Mouse (Mus musculus): ENCODE measurements around the gene Extl1.

Gene Extl1

GRCm38 (mm10) chr4:134388397-134388796 lies 4.7 kb upstream of the Extl1 start:
- DNase-seq = no peak

- DNase-seq = no peak
These were observed 3.6 kb upstream of the Extl1 start for GRCm38 (mm10) chr4:134387268-134387667.

GRCm38 (mm10) chr4:134379510-134379909 lies 4.1 kb downstream of the Extl1 start:
- DNase-seq = no peak

- DNase-seq = no peak
These were observed 5.5 kb downstream of the Extl1 start for GRCm38 (mm10) chr4:134378089-134378615.

- DNase-seq = no peak
These were observed 9.3 kb downstream of the Extl1 start for GRCm38 (mm10) chr4:134374306-134374705.

- no peak for DNase-seq
These were observed 10.4 kb downstream of the Extl1 start for GRCm38 (mm10) chr4:134373295-134373694.

GRCm38 (mm10) chr4:134372294-134372747 lies 11.3 kb downstream of the Extl1 start:
- DNase-seq = peak; percentile 41 to 55

GRCm38 (mm10) chr4:134371316-134371855 lies 12.3 kb downstream of the Extl1 start:
- DNase-seq = no peak

GRCm38 (mm10) chr4:134370649-134371221 lies 12.9 kb downstream of the Extl1 start:
- DNase-seq = no peak

GRCm38 (mm10) chr4:134365280-134365679 lies 18.4 kb downstream of the Extl1 start:
- no peak for DNase-seq

GRCm38 (mm10) chr4:134362586-134362985 lies 21.1 kb downstream of the Extl1 start:
- DNase-seq = peak; percentile 59 to 74

- DNase-seq = no peak
These were observed 21.5 kb downstream of the Extl1 start for GRCm38 (mm10) chr4:134362124-134362523.

GRCm38 (mm10) chr4:134361215-134361614 lies 22.4 kb downstream of the Extl1 start:
- no peak for DNase-seq

- no peak for DNase-seq
These were observed 24.0 kb downstream of the Extl1 start for GRCm38 (mm10) chr4:134359649-134360048.

GRCm38 (mm10) chr4:134357461-134357771 lies 26.2 kb downstream of the Extl1 start:
- DNase-seq = no peak

- no peak for DNase-seq
These were observed 26.8 kb downstream of the Extl1 start for GRCm38 (mm10) chr4:134356591-134357460.

GRCm38 (mm10) chr4:134355841-134356452 lies 27.7 kb downstream of the Extl1 start:
- no peak for DNase-seq

- DNase-seq = no peak
These were observed 29.9 kb downstream of the Extl1 start for GRCm38 (mm10) chr4:134353527-134354409.

GRCm38 (mm10) chr4:134352929-134353328 lies 30.7 kb downstream of the Extl1 start:
- DNase-seq = no peak

- DNase-seq = no peak
These were observed 31.4 kb downstream of the Extl1 start for GRCm38 (mm10) chr4:134352261-134352707.

- DNase-seq = no peak
These were observed 32.1 kb downstream of the Extl1 start for GRCm38 (mm10) chr4:134351329-134352260.
